Mouse (Mus musculus): ENCODE data around the gene Pdzrn4. TPM values are rescaled to one million over a fixed set of nuclear protein-coding genes. Genes with fewer than 3 reads are reported as not detected.

The Pdzrn4 gene
- polyA plus RNA-seq, 1 experiment from 2014 or later, result 16.4 TPM

GRCm38 (mm10) chr15:92676096-92676495 is 279.4 kb downstream of the Pdzrn4 start:
- no peak overlapping the region for H3K4me2 ChIP-seq (replicated peaks)
- no peak overlapping the region for H3K4me3 ChIP-seq
- H3K27ac ChIP-seq (replicated peaks), result no peak overlapping the region
- no peak overlapping the region for H3K9ac ChIP-seq (replicated peaks)
- H3K27me3 ChIP-seq, result no peaks in the 10 kb centered on the region
- 93% methylated on average over 5 of the region's 5 CpGs for WGBS
- no peak for ATAC-seq (replicated peaks)
- no peaks in the 10 kb centered on the region for H3K36me3 ChIP-seq
- H3K9me3 ChIP-seq, result no peaks in the 10 kb centered on the region
- 0 out of 2 replicates have a peak, but pooled peaks cover 5% of the 10 kb centered on the region for H3K4me1 ChIP-seq

DNA sequence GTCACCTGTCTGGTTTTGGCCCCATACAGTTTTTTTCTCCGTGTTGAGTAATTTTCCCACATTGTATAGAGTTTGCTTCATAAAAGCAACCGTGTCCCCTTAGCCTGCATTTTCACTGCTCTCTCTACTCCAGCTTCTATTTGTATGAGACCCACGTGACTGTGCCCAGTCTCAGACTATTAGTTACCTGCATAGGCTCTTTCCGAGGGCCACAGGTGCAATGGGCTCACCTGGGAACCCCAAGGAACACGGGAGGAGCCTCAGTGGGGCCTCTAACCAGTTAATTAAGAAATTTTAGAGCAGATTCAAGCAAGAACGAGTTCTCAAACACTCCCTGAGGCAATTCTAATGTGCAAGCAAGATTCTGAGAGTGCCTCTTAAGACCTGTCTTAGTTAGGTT is 281.7 kb downstream of the Pdzrn4 start:
- Histone ChIP-seq H3K27ac (replicated peaks) (no peak overlapping the region), H3K9ac (replicated peaks) (no peak overlapping the region), H3K36me3 (no peaks in the 10 kb centered on the region), H3K27me3 (no peaks in the 10 kb centered on the region), H3K4me3 (no peak overlapping the region), H3K4me2 (replicated peaks) (no peak overlapping the region), H3K4me1 (0 out of 2 replicates have a peak, but pooled peaks cover 5% of the 10 kb centered on the region), H3K9me3 (no peaks in the 10 kb centered on the region)
- no peak for ATAC-seq (replicated peaks)
- 62% methylated on average over 6 of the region's 6 CpGs for WGBS

GRCm38 (mm10) chr15:92679541-92679940 is 282.9 kb downstream of the Pdzrn4 start:
- H3K4me2 ChIP-seq (replicated peaks), result no peak overlapping the region
- no peaks in the 10 kb centered on the region for H3K9me3 ChIP-seq
- no peak overlapping the region for H3K4me3 ChIP-seq
- WGBS, result 68% methylated on average over 6 of the region's 6 CpGs
- H3K9ac ChIP-seq (replicated peaks), result no peak overlapping the region
- H3K36me3 ChIP-seq, result no peaks in the 10 kb centered on the region
- no peaks in the 10 kb centered on the region for H3K27me3 ChIP-seq
- H3K27ac ChIP-seq (replicated peaks), result no peak overlapping the region
- H3K4me1 ChIP-seq, result 0 out of 2 replicates have a peak, but pooled peaks cover 5% of the 10 kb centered on the region
- no peak for ATAC-seq (replicated peaks)

GRCm38 (mm10) chr15:92696276-92696956 is 299.7 kb downstream of the Pdzrn4 start:
- H3K27ac ChIP-seq (replicated peaks), result no peak overlapping the region; the same call in 1 of the 2 replicates
- no peak overlapping the region for H3K4me3 ChIP-seq
- H3K9ac ChIP-seq (replicated peaks), result no peak overlapping the region
- no peaks in the 10 kb centered on the region for H3K27me3 ChIP-seq
- no peaks in the 10 kb centered on the region for H3K36me3 ChIP-seq
- no peaks in the 10 kb centered on the region for H3K9me3 ChIP-seq
- peaks cover 14% of the 10 kb centered on the region for H3K4me1 ChIP-seq
- 7% methylated on average over 10 of the region's 10 CpGs for WGBS
- H3K4me2 ChIP-seq (replicated peaks), result no peak overlapping the region
- ATAC-seq (replicated peaks), result peak; percentile 72

- Histone ChIP-seq H3K9me3 (no peaks in the 10 kb centered on the region), H3K4me3 (no peak overlapping the region), H3K27me3 (no peaks in the 10 kb centered on the region), H3K27ac (replicated peaks) (no peak overlapping the region), H3K4me1 (no peaks in the 10 kb centered on the region), H3K36me3 (no peaks in the 10 kb centered on the region), H3K4me2 (replicated peaks) (no peak overlapping the region), H3K9ac (replicated peaks) (no peak overlapping the region)
- WGBS, result 38% methylated on average over 8 of the region's 8 CpGs
- no peak for ATAC-seq (replicated peaks)
These were observed 307.5 kb downstream of the Pdzrn4 start for GRCm38 (mm10) chr15:92704146-92704545.

DNA sequence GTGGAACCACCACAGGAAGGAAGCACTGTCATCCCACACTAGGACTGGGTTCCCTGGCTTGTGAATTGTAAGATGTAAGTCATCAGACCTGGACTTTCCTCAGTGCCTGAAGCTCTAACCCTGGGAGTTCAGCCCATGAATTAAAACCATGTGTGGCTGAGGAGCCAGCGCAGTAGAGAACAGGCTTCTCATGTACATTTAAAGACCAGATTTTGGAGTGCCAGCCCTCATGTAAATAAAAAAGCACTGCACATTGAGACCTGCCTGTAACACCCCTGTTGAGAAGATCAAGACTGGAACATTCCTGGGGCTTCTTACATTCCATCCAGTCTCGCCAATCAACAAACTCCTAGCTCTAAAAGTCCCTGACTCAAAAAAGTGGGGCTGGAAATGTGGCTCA is 342.0 kb downstream of the Pdzrn4 start:
- 81% methylated on average over 2 of the region's 2 CpGs for WGBS
- Histone ChIP-seq H3K27ac (replicated peaks) (no peak overlapping the region), H3K9ac (replicated peaks) (no peak overlapping the region), H3K36me3 (no peaks in the 10 kb centered on the region), H3K4me2 (replicated peaks) (no peak overlapping the region), H3K4me1 (peaks cover 4% of the 10 kb centered on the region), H3K9me3 (no peaks in the 10 kb centered on the region), H3K27me3 (no peaks in the 10 kb centered on the region), H3K4me3 (no peak overlapping the region)
- no peak for ATAC-seq (replicated peaks)

DNA sequence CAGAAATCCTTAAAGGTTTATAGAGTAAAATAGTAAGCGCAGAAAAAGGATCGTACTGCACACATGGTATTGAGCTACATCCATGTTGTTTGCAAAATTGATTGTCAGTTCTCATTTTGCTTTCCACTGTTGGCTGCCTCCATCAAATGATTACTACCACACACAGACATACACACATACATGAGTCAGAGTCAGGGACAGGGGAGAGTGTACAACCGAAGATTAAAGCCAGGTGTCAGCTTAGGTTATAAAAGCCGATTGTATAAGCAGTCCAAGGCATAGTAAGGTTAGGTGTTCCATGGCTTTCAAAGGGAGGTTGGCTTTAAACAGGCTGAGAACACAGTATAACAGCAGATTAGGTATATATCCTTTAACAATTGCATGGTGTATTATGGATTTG is 343.2 kb downstream of the Pdzrn4 start:
- no peak overlapping the region for H3K4me3 ChIP-seq
- no peaks in the 10 kb centered on the region for H3K9me3 ChIP-seq
- H3K36me3 ChIP-seq, result no peaks in the 10 kb centered on the region
- H3K9ac ChIP-seq (replicated peaks), result no peak overlapping the region
- no peaks in the 10 kb centered on the region for H3K27me3 ChIP-seq
- peaks cover 11% of the 10 kb centered on the region for H3K4me1 ChIP-seq
- H3K4me2 ChIP-seq (replicated peaks), result no peak overlapping the region
- no peak overlapping the region for H3K27ac ChIP-seq (replicated peaks)
- 92% methylated on average over 4 of the region's 4 CpGs for WGBS
- no peak for ATAC-seq (replicated peaks)

- 5% methylated on average over 6 of the region's 6 CpGs for WGBS
- Histone ChIP-seq H3K27me3 (no peaks in the 10 kb centered on the region), H3K9ac (replicated peaks) (no peak overlapping the region), H3K4me3 (no peak overlapping the region), H3K4me2 (replicated peaks) (no peak overlapping the region), H3K9me3 (no peaks in the 10 kb centered on the region), H3K36me3 (no peaks in the 10 kb centered on the region), H3K27ac (replicated peaks) (peak overlapping the region; percentile 41), H3K4me1 (peaks cover 11% of the 10 kb centered on the region)
- peak; percentile 84 for ATAC-seq (replicated peaks)
These were observed 346.9 kb downstream of the Pdzrn4 start for GRCm38 (mm10) chr15:92743624-92744023.

GRCm38 (mm10) chr15:92746081-92746480 is 349.4 kb downstream of the Pdzrn4 start:
- H3K9me3 ChIP-seq, result no peaks in the 10 kb centered on the region
- H3K36me3 ChIP-seq, result no peaks in the 10 kb centered on the region
- H3K4me3 ChIP-seq, result no peak overlapping the region
- no peaks in the 10 kb centered on the region for H3K27me3 ChIP-seq
- ATAC-seq (replicated peaks), result no peak
- H3K9ac ChIP-seq (replicated peaks), result no peak overlapping the region
- H3K4me1 ChIP-seq, result peaks cover 11% of the 10 kb centered on the region
- 91% methylated on average over 7 of the region's 7 CpGs for WGBS
- H3K4me2 ChIP-seq (replicated peaks), result no peak overlapping the region
- no peak overlapping the region for H3K27ac ChIP-seq (replicated peaks)

- no peaks in the 10 kb centered on the region for H3K9me3 ChIP-seq
- WGBS, result 65% methylated on average over 17 of the region's 17 CpGs
- no peaks in the 10 kb centered on the region for H3K27me3 ChIP-seq
- ATAC-seq (replicated peaks), result no peak
- H3K4me1 ChIP-seq, result peaks cover 2% of the 10 kb centered on the region
- peak overlapping the region; percentile 9; the same call in 1 of the 2 replicates for H3K4me2 ChIP-seq (replicated peaks)
- no peak overlapping the region for H3K9ac ChIP-seq (replicated peaks)
- no peaks in the 10 kb centered on the region for H3K36me3 ChIP-seq
- peak overlapping the region; percentile 2; the same call in 1 of the 2 replicates for H3K27ac ChIP-seq (replicated peaks)
- H3K4me3 ChIP-seq, result no peak overlapping the region
These were observed 355.5 kb downstream of the Pdzrn4 start for GRCm38 (mm10) chr15:92752167-92752566.

DNA sequence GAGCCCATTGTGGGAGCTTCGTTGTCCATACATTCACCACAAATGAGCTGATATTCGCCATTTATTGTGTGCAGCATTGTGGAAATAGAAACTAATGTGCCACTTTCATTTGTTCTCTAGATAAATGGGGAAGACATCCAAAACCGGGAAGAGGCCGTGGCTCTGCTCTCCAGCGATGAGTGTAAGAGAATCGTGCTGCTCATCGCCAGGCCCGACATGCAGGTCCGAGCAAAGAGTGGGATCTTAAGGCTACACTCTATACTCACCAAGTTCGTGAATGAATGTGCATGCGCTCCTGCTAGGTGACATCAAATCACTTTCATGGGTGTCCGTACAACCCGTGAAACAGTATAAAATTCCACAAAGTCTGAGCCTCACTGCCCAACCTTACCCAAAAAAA is 355.9 kb downstream of the Pdzrn4 start:
- Histone ChIP-seq H3K27ac (replicated peaks) (peak overlapping the region; percentile 2; the same call in 1 of the 2 replicates), H3K9ac (replicated peaks) (no peak overlapping the region), H3K36me3 (no peaks in the 10 kb centered on the region), H3K4me3 (no peak overlapping the region), H3K9me3 (no peaks in the 10 kb centered on the region), H3K4me1 (peaks cover 7% of the 10 kb centered on the region), H3K4me2 (replicated peaks) (peak overlapping the region; percentile 9; the same call in 1 of the 2 replicates), H3K27me3 (no peaks in the 10 kb centered on the region)
- no peak for ATAC-seq (replicated peaks)
- 90% methylated on average over 13 of the region's 13 CpGs for WGBS

GRCm38 (mm10) chr15:92757085-92757903 is 360.6 kb downstream of the Pdzrn4 start:
- no peak overlapping the region for H3K4me2 ChIP-seq (replicated peaks)
- ATAC-seq (replicated peaks), result peak; percentile 55; the same call in 1 of the 2 replicates
- H3K9me3 ChIP-seq, result no peaks in the 10 kb centered on the region
- no peak overlapping the region for H3K4me3 ChIP-seq
- H3K27ac ChIP-seq (replicated peaks), result no peak overlapping the region
- peaks cover 7% of the 10 kb centered on the region for H3K4me1 ChIP-seq
- no peaks in the 10 kb centered on the region for H3K27me3 ChIP-seq
- H3K36me3 ChIP-seq, result no peaks in the 10 kb centered on the region
- H3K9ac ChIP-seq (replicated peaks), result no peak overlapping the region
- 13% methylated on average over 17 of the region's 17 CpGs for WGBS
